Mouse (Mus musculus) MN1 (cell line): ENCODE data around the gene Ngfr.
A peak's percentile ranks its signal among the peaks of the same experiment; 100 is the strongest.

ENCODE experiments used
- DNase-seq: peaks from one replicate; pipeline ENCODE4 v3.0.0-alpha.2; 2016; ENCODE audit warnings: low spot score

The Ngfr gene

DNA sequence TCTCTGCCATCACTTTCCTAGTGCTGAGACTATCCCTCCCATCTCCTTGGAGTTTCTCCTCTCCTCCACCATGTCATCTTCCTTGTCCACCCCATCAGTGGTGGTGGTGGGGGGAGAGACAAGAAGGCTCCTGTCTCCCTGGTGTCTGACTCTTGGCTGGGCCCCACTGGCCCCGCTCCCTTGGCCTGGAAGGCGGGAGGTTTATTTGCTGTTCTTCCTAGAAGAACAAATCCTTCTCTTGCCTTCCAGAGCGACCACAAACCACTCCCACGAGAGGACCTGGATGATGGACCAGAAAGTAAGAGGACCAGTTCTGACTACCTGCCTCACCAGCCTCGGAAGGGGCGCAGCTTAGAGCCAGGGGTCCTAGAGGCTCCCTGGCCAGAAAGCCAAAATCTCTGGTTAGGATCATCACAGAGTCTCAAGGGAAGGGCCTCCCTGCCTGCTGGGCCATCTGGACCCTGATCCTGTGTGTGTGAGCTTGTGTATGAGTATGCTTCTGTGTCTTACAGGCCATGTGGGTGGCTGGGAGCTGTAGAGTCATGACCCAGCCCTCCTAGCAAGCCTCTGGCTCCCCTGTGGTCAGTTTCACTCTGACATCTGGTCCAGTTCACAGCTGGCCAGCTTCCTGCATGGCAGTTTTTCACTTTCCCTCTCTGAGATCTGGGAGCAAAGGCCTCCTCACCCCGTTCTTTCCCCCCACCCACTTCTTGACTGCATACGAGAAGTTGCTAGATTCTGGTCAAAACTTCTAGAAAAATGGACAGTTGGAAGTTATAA is 19.4 kb downstream of the Ngfr start:
- DNase-seq = peak; percentile 87

DNA sequence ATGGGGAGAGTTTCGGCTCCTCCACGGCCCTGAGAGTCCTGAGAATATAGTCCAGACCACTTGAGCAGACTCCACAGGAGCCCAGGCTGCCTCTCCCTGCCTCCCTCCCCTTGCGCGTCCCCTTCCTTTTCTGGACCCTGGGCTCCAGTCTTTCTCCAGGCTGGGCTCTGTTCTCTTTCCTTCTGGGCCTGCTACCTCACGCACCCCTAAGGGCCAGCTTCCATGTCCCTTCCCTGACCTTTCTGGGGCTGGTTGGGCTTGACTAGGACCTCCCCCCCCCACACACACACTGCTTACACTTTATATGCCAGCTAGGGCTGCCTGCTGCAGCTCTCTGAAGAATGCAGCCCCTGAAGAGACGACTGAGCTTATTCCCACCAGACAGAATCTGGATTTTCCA is 20.2 kb downstream of the Ngfr start:
- no peak for DNase-seq

DNA sequence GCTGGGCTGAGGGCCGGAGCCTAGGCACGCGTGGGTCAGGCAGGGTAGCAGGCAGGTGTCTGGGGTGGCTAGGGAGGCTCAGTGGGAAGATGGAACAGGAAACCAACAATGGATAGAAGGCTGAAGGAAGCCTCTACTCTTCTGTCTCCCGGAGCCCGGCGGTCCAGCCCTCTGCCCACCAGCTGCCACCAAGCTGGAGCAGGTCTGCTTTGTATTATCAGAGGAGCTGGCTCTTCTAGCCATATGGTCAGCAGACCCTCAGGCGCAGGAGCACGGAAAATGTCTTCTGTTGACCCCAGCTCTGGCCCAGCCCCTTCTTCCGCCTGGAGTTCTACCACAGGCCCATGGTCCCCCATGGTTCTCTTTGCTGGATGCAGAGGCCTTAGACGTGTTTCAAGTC is 22.2 kb downstream of the Ngfr start:
- DNase-seq = no peak

DNA sequence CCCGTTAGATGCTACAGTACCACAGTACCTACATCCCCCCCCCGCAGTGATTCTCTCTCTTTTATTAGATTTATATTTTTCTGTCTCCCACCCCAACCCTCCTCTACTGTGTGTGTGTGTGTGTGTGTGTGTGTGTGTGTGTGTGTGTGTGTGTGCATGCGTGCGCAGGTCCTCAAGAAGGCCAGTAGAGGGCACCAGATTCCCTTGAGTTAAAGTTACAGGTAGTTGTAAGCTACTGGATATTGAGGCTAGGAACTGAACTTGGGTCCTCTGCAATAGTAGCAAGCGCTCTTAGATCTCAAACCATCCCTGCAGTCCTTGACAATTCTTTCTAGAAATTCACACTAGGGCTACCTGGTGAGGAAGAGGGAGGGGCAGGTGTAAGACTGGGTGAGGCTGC is 23.7 kb downstream of the Ngfr start:
- DNase-seq = no peak

DNA sequence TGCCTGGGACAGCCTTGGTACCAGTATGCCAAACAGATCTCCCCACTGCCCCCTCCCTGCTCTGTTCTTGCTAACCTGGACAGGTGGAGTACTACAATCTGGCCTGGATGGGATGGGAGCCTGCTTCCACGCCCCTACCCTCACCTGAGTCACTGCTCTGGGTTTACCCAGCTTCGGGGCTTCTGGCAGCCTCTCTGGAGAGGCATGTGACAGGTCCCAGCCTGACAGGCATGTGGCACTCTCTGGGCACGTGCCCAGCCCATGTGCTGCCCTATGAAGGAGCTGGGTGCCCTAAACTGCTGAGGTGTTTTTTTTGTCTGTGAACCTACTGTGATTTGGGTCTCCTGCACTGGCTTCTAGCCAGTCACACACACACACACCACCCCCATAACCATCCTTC is 26.8 kb downstream of the Ngfr start:
- peak; percentile 58 for DNase-seq

DNA sequence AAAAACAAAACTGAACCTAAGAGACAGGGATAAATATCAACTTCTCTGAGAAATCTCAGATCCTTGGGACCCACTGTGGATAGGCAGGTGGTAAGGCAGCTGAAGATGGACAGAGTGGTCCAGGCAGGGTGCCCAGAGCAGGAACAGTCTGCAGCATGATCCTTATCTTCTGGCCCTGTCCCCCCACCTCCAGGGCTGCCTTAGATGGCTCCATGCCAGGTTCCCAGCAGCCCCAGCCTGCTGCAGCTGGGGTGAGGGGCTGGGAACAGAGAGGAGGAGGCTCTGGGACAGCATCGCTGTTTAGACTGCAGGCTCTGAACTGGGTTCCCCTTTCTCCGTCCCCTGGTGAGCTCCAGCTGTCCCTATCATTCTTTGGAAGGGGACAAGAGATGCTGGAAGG is 27.8 kb downstream of the Ngfr start:
- DNase-seq = peak; percentile 55

DNA sequence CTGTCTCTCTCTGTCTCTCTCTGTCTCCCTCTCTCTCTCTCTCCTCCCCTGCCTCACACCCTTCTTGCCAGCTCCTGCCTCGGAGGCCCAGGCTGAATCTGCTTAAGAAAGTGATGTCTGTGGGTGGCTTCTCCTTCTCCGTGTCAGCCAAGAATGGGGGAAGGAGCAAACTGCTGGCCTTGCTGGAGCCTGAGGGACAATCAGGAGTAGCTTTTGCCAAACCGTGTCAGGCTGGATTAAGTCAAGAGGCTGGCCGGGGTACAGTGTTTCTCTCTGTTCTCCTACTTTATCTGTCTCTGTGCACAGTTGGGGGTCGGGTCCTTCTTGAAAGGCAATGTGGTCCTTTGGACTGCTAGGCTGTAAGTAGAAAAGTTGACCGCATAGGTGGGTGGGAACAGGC is 29.8 kb downstream of the Ngfr start:
- DNase-seq = no peak

DNA sequence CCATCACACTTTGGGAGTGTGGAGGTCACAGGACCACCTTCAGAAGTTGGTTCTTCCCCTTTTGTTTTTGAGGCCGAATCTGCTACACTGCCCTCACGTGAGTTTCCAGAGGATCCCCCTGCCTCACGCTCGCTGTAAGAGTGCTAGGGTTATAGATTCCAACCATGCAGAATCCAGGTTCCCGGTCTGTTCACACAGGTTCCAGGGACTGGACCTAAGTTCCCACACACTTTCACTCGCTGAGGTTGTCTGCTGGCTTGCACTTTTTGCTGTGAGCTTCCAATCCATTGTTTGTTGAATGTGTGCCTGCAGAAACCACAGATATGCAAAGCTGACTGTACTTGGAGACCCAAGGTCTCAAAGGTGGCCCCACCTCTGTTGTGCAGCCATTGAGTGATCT is 30.5 kb downstream of the Ngfr start:
- DNase-seq = no peak

DNA sequence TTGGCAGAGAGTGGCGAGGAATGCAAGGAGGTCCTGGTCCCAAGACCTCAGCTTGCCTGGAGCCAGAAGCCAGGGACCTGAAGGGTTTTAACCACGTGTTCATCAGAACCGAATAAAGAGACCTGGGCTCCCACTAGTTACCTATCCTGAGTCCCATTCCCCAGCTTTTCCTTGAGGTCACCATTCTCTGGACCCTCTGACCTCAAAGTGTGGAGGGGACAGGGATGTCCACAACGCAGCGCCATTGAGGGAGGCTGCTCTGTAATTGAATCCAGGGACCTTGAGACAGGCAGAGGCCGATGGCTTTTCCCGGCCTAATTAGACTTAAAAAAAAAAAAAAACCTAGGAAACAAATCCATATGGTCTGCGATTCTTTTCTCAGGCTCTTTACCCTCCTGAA is 32.3 kb downstream of the Ngfr start:
- DNase-seq = no peak

DNA sequence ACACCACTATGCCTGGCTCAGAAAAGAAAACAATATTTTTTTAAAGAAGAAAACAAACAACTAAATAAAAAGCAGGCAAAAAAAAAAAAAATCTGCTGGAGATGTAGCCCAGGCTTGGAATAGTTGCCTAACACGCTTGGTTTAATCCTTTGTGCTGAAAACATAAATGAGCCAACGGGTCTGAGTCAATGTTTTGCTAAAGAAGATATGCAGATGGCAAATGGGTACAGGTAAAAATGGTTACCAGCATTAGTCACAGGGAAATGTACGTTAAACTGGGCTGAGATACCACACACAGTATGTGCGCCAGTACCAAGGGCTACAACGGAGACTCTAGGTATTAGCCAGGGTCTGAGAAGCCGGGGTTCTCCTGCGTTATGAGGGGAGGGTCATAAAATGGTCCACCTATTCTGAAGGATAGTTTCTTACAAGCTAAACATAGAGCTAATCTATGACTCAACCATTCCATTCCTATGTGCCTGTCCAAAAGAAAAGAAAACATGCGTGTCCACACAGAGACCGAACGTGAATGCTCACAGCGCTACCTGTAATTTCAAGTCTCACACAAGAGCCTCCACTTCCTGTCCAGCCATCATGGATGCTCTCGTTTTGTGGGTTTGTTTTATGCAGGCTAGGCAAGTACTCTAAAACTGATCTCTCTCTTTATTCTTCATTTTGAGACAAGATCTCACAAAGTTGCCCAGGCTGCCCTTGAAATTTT is 37.1 kb downstream of the Ngfr start:
- no peak for DNase-seq

DNA sequence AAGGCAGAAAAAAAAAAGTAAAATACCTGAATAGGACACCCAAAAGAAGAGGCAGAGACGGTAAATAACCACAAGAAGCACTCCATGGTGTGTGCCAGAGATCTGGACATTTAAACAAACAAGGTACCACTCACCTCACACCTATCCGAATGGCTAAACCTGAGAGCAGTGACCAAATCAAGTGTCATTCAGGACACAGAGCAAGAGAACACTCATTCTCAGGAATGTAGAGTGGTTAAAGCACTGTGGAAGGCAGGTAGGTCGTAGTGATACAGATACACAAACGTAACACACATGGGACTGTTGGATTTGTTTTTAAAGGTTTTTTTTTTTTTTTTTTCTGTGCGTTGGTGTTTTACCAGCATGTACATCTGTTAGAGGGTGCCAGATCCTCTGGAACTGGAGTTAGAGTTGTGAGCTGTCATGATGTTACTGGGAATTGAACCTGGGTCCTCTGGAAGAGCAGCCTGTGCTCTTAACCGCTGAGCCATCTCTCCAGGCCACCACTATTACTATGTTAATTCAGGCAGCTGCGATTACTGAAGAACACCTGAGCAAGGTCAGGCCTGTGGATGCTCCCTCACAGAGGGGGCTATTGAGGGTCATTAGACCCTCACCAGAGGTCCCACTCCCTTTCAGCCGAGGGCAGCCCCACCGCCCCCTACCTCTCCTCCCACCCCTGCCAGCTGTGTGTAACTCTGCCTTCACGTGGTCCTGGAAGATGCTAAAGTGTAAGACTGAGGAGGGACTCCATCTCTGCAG is 41.3 kb downstream of the Ngfr start:
- no peak for DNase-seq

DNA sequence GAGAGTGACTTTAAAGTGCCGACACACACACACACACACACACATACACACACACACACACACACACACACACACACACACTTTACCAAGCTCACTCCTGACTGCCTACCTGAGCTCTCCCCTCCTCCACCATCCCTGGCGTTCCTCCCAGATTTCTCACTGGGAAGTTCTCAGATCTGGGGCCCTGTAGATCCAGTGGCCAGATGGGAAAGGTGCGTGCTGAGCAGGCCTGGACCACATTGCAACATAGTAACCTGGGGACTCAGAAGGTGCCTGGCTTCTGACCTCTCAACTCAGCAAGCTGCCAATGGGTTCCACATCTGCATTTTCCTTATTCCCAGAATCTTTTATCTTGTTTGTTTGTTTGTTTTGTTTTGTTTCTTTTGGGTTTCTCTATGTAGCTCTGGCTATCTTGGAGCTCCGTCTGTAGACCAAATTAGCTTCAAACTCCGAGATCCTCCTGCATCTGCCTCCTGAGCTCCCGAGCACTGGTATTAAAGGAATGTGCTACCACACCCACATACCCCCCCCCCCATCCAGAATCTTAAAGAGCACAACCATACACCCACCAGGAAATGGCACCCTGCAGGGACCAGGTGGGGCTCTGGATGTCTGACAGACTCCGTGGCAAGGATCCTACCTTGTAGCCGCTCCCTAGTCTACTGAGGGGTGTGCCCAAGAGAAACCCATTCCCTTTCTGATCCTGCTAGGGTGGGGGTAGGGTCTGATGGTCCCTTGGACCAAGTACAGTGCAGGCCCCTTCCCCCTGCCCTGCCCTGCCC is 42.8 kb downstream of the Ngfr start:
- no peak for DNase-seq

DNA sequence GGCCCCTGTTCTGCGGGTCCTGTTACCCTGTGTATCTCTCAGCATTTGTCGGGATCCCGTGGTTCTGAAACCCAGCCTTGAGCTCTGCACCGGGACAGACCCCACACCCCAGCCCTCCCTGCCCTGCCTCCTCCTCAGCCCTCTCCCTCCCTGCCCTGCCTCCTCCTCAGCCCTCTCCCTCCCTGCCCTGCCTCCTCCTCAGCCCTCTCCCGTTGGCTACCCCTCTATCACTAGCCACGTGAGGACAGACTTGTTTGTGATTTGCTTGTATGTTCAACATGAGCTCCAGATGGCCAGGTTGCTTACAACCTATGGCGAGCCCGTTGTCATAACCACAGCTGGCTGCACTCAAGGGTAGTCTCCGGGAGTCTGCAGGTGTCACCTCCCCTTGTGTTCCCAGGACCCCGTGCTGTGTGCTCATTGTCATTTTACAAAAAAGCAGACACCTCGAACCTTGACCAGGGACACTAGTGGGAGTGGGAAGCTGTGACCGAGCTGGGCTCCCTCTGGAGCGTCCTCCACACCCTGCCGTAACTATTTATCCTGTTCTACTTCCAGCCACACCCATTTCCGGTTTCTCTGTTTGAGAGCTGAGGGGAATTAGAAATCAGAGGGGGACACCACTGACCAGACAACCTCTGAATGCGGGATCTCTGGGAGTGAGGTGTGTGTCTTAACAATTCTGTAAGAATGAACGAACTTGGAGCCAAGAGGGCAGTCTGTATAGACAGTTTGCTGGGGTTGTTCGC is 46.7 kb downstream of the Ngfr start:
- DNase-seq = no peak

DNA sequence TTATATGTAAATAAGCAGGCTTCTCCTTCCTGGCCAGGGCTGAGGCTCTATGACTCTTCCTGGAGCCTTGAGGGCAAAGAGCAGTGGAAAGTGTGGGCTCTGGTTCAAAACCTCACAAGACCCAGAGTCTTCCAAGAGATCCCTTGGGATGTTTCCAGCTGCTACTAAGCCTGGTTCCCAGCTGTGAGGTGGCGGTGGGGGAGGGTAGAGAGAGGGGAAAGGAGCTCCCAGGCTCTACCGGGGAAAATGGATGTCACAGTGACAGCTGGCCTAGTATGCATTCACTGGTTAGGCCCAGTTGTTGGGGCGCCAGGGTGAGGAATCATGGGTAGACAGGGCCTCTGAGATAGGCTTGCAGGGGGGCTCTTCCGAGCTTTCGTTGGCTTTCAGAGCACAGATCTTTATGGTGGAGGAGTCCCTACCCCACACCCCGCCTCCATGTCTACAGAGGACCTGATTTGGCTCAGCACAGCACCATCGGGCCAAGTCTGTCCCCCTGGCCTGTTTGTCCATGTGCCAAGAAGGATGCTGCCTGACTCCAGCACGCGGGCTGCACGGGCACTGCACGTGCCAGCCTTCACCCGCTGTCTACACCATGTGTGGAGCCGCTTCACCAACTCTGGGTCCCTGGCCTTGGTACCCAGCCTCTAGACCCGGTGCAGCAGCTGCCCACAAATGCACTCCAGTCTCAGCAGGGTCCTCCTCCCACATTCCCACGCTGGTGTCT is 49.0 kb downstream of the Ngfr start:
- peak; percentile 43 for DNase-seq

DNA sequence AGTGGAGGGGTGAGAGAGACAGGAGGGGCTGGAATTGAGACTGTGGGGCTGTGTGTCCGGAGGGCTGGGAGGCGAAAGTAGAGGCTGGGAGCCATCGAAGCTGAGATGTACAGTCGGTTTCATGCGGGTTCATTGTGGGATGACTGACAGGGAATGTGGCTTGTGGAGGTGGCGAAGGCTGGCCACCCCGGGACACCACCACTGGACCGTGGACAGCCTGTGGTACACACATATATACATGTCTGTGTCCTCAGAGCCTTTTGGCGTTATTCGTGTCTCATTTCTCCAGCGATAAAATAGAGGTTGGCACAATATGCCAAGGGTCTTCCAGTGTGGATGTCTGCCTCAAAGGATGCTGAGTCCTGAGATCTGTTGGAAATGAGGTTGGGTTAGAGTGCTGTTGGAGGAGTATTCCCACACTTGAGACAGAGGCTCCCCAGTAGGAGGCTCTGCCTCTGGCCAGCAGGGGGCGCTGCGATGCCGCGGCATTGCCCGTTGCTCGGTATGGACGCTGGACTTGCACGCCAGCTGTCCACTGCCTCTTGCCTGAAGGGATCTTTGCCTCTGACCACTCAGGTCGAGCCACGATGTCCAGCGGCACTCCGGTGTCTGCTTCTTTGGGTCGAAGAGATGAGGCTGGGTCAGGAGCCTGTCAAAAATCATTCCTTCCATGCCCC is 53.9 kb downstream of the Ngfr start:
- peak; percentile 91 for DNase-seq

DNA sequence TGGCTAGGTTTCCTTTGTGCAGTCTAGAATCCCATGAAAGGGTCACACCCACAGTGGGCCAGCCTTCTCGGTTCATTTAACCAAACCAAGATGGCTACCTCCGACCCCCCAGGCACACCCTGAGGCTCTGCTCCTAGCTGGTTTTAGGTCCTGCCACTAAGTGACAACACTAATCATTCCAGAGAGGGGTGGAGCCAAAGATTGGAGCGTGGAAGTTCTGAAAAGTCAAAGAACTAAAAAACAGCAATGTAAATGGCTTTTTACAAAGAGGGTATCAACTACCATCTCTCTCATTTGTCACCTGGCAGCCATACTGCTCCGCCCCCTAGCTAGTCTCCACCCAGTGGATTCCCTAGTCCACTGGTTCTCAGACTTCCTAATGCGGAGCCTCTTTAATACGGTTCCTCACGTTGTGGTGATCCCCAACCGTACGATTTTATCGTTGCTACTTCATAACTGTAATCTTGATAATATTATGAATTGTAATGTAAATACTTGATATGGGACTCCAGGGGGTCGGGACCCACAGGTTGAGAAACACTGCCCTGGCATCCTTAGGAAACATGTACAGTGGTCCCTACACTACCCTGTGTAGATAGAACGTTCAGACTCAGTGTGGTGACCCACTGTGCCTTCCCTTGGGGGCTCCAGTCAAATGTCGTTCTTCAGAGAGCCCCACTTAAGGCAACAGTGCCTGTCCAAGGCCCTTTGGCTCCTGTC is 55.0 kb downstream of the Ngfr start:
- no peak for DNase-seq

DNA sequence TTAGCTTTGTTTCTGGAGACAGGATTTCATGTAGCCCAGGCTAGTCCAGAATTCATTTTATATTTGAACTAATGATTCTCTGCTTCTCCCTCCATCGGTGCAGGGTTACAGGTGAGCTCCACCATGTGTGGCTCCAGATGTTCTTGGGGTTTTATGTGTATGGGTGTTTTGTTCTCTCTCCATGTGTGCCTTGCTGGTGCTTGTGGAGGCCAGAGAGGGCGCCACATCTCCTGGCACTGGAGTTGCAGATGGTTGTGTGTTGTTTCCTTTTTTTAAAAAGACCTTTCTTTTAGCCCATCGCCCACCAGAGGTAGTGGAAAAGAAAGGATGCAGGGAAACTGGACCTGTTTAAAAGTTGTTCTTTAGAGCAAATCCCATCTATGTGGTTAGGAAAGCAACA is 59.3 kb downstream of the Ngfr start:
- no peak for DNase-seq

DNA sequence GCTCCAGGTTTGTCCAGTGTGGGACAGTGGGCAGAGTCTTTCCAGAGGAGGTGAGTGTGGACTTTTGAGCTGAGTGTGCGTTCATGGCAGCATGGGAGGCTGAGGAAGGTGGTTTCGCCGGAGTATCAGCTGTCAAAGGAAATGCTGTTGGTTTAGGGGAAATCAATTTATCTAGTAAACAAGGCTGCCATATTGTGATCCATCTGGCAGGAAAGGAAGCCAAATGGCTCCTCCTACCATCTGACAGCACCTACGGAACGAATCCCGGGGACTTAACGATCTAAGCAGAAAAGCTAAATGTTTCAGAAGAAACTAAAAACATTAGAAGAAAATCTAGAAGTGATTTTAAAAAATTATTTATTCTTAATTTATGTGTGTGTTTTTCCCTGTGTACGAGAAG is 60.2 kb downstream of the Ngfr start:
- no peak for DNase-seq

DNA sequence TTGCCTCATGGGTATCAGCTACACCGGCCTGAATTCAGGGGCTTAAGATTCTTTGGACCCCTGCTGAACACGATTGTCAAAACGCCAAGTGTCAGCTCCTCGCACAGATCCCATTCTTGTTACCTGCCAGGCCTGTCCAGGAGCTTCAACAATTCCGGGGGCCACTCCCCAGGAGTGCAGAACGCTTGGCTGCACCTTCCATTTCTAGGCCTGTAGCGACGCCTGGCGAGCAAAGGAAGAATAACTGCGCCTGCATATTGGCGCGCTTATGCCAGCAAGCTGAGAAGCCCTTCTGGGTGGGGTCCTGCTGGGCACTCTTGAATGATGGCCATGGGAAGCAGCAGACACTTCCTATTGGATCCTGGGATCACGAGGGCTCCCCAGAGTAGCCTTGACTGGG is 66.0 kb downstream of the Ngfr start:
- peak; percentile 73 for DNase-seq
